8 mouse cellular contexts compared by ENCODE assay signal in the genomic region with DNA sequence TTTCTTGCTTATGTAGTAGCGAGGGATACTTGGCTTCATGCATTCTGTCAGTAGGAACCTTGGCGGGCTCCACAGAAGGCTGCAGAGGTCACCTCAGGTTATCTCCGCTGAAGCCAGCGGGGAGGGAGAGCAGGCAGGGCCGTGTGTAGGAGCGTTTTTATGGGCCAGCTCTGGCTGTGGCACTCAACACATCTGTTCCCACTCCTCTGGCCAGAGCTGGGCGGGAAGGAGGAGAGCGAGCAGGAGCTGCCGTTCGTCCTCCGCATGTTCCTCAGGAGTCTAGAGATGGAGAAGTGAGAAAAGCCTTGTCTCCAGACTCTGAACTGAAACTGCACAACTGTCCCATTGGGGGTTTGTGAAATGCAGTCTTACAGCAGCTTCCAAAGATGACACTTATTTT.
DNase-seq lines count a peak whose midpoint lies in the region; ATAC-seq lines count a peak whose summit lies in the region.

No protein-coding gene starts in this region.

- H3K27ac ChIP-seq in hindbrain, embryonic 10.5 days, result peak overlapping the region; percentile 60
- no peak overlapping the region for H3K27ac ChIP-seq in hindbrain, embryonic 11.5 days (ENCODE audit: low read depth, low read length)
- H3K27ac ChIP-seq in heart, embryonic 10.5 days, result peak overlapping the region; percentile 57
- peak overlapping the region; percentile 30 for H3K27ac ChIP-seq in liver, embryonic 13.5 days
- no peak overlapping the region for H3K27ac ChIP-seq in forebrain, embryonic 13.5 days
- H3K27ac ChIP-seq in midbrain, embryonic 16.5 days (ENCODE audit: low read length), result no peak overlapping the region

- no peak overlapping the region for H3K9ac ChIP-seq in hindbrain, embryonic 11.5 days (ENCODE audit: low read depth, low read length)
- H3K9ac ChIP-seq in liver, embryonic 13.5 days, result 0 out of 2 replicates have a peak overlapping the region, but pooled peaks have one; percentile 6
- H3K9ac ChIP-seq in forebrain, embryonic 13.5 days, result no peak overlapping the region
- H3K9ac ChIP-seq in midbrain, embryonic 16.5 days (ENCODE audit: low read depth, low read length), result no peak overlapping the region

- no peak for DNase-seq in hindbrain, embryonic 10.5 days (ENCODE audit: low spot score)
- no peak for DNase-seq in hindbrain, embryonic 11.5 days (ENCODE audit: low spot score)
- DNase-seq in embryo, embryonic 10 days (ENCODE audit: low spot score), result peak; percentile 69
- DNase-seq in heart, embryonic 10.5 days (ENCODE audit: low spot score), result peak; percentile 87
- no peak for DNase-seq in liver, embryonic 13.5 days

- H3K9me3 ChIP-seq in hindbrain, embryonic 10.5 days, result no peaks in the 10 kb centered on the region
- no peaks in the 10 kb centered on the region for H3K9me3 ChIP-seq in hindbrain, embryonic 11.5 days (ENCODE audit: control insufficient read depth, low read length)
- no peaks in the 10 kb centered on the region for H3K9me3 ChIP-seq in heart, embryonic 10.5 days
- H3K9me3 ChIP-seq in liver, embryonic 13.5 days (replicated peaks), result no peaks in the 10 kb centered on the region
- no peaks in the 10 kb centered on the region for H3K9me3 ChIP-seq in forebrain, embryonic 13.5 days (replicated peaks)
- no peaks in the 10 kb centered on the region for H3K9me3 ChIP-seq in midbrain, embryonic 16.5 days (replicated peaks; ENCODE audit: control insufficient read depth, low read length, poor library complexity, severe bottlenecking)

- WGBS in hindbrain, embryonic 10.5 days, result 30% methylated on average over 11 of the region's 11 CpGs
- 30% methylated on average over 11 of the region's 11 CpGs for WGBS in hindbrain, embryonic 11.5 days
- 4% methylated on average over 11 of the region's 11 CpGs for WGBS in heart, embryonic 10.5 days
- 25% methylated on average over 11 of the region's 11 CpGs for WGBS in liver, embryonic 13.5 days (ENCODE audit: insufficient replicate concordance)
- WGBS in forebrain, embryonic 13.5 days, result 58% methylated on average over 11 of the region's 11 CpGs
- 64% methylated on average over 11 of the region's 11 CpGs for WGBS in midbrain, embryonic 16.5 days

- no peaks in the 10 kb centered on the region for H3K36me3 ChIP-seq in hindbrain, embryonic 10.5 days
- no peaks in the 10 kb centered on the region for H3K36me3 ChIP-seq in hindbrain, embryonic 11.5 days (ENCODE audit: control insufficient read depth, insufficient read depth, low read length)
- no peaks in the 10 kb centered on the region for H3K36me3 ChIP-seq in heart, embryonic 10.5 days
- H3K36me3 ChIP-seq in liver, embryonic 13.5 days, result no peaks in the 10 kb centered on the region
- H3K36me3 ChIP-seq in forebrain, embryonic 13.5 days (ENCODE audit: poor library complexity, severe bottlenecking), result no peaks in the 10 kb centered on the region
- H3K36me3 ChIP-seq in midbrain, embryonic 16.5 days (ENCODE audit: control insufficient read depth, insufficient read depth, low read length), result no peaks in the 10 kb centered on the region

- H3K4me1 ChIP-seq in hindbrain, embryonic 10.5 days (replicated peaks), result peaks cover 88% of the 10 kb centered on the region
- peaks cover 14% of the 10 kb centered on the region for H3K4me1 ChIP-seq in hindbrain, embryonic 11.5 days (replicated peaks; ENCODE audit: control insufficient read depth, insufficient read depth, low read length)
- peaks cover 87% of the 10 kb centered on the region for H3K4me1 ChIP-seq in heart, embryonic 10.5 days
- H3K4me1 ChIP-seq in liver, embryonic 13.5 days (replicated peaks), result peaks cover 73% of the 10 kb centered on the region
- H3K4me1 ChIP-seq in forebrain, embryonic 13.5 days, result peaks cover 50% of the 10 kb centered on the region
- H3K4me1 ChIP-seq in midbrain, embryonic 16.5 days (ENCODE audit: control insufficient read depth, insufficient read depth, low read length), result peaks cover 25% of the 10 kb centered on the region

- H3K4me3 ChIP-seq in hindbrain, embryonic 10.5 days, result no peak overlapping the region
- H3K4me3 ChIP-seq in hindbrain, embryonic 11.5 days (ENCODE audit: low read depth, low read length), result no peak overlapping the region
- H3K4me3 ChIP-seq in heart, embryonic 10.5 days, result peak overlapping the region; percentile 6; the same call in 1 of the 2 replicates
- H3K4me3 ChIP-seq in liver, embryonic 13.5 days (replicated peaks), result no peak overlapping the region
- H3K4me3 ChIP-seq in forebrain, embryonic 13.5 days, result no peak overlapping the region
- H3K4me3 ChIP-seq in midbrain, embryonic 16.5 days (ENCODE audit: low read depth, low read length), result no peak overlapping the region

- no peak for ATAC-seq in hindbrain, embryonic 11.5 days (ENCODE audit: low FRiP score)
- ATAC-seq in liver, embryonic 13.5 days (ENCODE audit: low read depth), result peak; percentile 48
- no peak for ATAC-seq in CD4-positive, CD25-positive, alpha-beta regulatory T cell, adult 4 months
- ATAC-seq in forebrain, embryonic 13.5 days, result no peak
- no peak for ATAC-seq in midbrain, embryonic 16.5 days

- no peak overlapping the region for H3K4me2 ChIP-seq in hindbrain, embryonic 11.5 days (replicated peaks; ENCODE audit: low read depth, low read length)
- peak overlapping the region; percentile 28 for H3K4me2 ChIP-seq in liver, embryonic 13.5 days
- no peak overlapping the region for H3K4me2 ChIP-seq in forebrain, embryonic 13.5 days
- H3K4me2 ChIP-seq in midbrain, embryonic 16.5 days (ENCODE audit: low read length), result no peak overlapping the region

- H3K27me3 ChIP-seq in hindbrain, embryonic 10.5 days (ENCODE audit: insufficient read depth, poor library complexity, severe bottlenecking), result peaks cover 31% of the 10 kb centered on the region; the same call in 1 of the 2 replicates
- H3K27me3 ChIP-seq in hindbrain, embryonic 11.5 days (ENCODE audit: control insufficient read depth, insufficient read depth, low read length), result no peaks in the 10 kb centered on the region
- H3K27me3 ChIP-seq in heart, embryonic 10.5 days (ENCODE audit: insufficient read depth, poor library complexity, severe bottlenecking), result no peaks in the 10 kb centered on the region
- H3K27me3 ChIP-seq in liver, embryonic 13.5 days, result no peaks in the 10 kb centered on the region
- H3K27me3 ChIP-seq in forebrain, embryonic 13.5 days, result peaks cover 67% of the 10 kb centered on the region
- no peaks in the 10 kb centered on the region for H3K27me3 ChIP-seq in midbrain, embryonic 16.5 days (ENCODE audit: control insufficient read depth, insufficient read depth, low read depth, low read length)

Comparison
In these comparisons a context has a peak if more than half of its experiments do, and no peak if none do; other contexts are left out.
1. H3K27ac ChIP-seq: peak in hindbrain, embryonic 10.5 days (single experiment), heart, embryonic 10.5 days (single experiment) and liver, embryonic 13.5 days (single experiment); none in hindbrain, embryonic 11.5 days (single experiment), forebrain, embryonic 13.5 days (single experiment) and midbrain, embryonic 16.5 days (single experiment).
2. DNase-seq: peak in embryo, embryonic 10 days (single experiment) and heart, embryonic 10.5 days (single experiment); none in hindbrain, embryonic 10.5 days (single experiment), hindbrain, embryonic 11.5 days (single experiment) and liver, embryonic 13.5 days (single experiment).